Mouse (Mus musculus): ENCODE results near the gene Pan2. TPM values are rescaled to one million over a fixed set of nuclear protein-coding genes. Genes with fewer than 3 reads are reported as not detected.
"Not testable (repeated sequence)": the region's sequence is repeated elsewhere in the genome, so short reads cannot be mapped to it uniquely, and the experiment has no call there.

The Pan2 gene
- polyA plus RNA-seq, 1 experiment, result 32.1 TPM

DNA sequence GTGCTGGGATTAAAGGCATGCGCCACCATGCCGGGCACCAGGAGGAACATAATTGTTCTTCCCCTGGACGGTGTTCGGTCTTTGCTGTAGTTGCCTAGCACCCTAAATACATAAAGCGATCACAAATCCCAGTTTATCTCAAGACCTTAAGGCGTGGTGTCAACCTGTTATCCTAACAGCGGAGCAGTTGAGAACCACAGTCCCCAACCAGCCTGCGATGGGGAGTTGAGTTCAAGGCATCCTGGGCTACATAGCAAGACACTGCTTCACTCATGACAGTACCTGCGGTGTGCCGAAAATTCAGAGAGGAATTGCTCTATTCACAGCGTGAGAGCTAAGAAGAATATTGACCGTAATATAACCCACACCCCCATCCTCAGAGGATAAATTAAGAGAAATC lies 18.5 kb downstream of the Pan2 start:
- Histone ChIP-seq H3K4me3 (replicated peaks; ENCODE audit: control insufficient read depth, low read depth, low read length) (no peak overlapping the region), H3K4me1 (ENCODE audit: control insufficient read depth, insufficient read depth, low read length) (no peaks in the 10 kb centered on the region; the same call in 1 of the 2 replicates), H3K27ac (ENCODE audit: control insufficient read depth, insufficient read depth, low read depth, low read length, poor library complexity) (no peak overlapping the region)
- TF ChIP-seq POLR2A (IDR thresholded peaks at IDR 0.05; ENCODE audit: borderline replicate concordance, control insufficient read depth, low read depth, low read length), result no peak
- no peak for TF ChIP-seq CTCF (IDR thresholded peaks at IDR 0.05; ENCODE audit: control insufficient read depth, insufficient read depth, low read length)
- 48% methylated on average over 12 of the region's 12 CpGs for WGBS

DNA sequence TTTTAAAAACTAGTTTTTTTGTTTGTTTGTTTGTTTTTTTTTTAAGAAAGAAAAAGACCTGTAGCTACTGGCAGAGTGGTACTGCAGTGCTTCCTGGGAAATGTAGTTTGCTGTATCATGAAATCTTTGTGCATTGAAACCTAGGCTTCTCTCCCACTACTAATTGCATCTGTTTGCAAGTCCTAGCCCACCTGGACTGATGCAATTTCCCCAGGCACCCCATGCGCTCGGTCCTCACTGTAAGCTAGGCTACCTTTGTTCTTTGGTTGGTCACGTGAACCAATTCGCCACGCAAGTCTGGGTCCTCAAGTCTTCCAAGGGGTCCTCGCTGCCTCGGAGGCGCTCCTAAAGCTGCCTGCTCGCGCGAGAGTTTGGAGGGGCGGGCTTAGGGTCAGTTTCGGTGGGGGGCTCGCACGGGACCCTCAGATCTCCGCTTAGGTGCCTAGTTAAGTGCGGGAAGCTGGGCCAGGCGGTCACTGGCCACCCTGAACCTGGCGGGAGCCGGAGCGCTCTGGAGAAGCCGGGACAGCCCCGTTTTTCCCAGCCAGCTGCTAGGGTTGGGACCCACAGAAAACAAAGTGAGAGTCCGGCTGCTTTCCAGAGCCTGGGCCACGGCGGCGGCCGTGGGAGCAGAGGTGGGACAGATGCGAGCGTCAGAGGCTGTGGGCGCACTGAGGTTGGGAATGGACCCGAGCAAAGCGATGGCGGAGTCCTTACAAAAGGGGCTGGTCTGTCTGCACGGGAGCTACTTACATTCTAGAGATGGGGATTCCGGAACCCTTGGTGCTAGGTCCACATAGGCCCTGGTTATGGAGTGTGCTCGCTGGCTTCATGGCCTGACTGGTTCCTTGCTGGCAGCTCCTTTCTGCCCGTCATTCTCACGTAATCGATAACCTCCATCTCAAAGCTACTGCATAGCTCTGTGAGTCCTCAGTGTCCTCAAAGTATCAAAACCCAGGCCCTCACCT lies 19.3 kb downstream of the Pan2 start, which contains the start of gene Cnpy2:
TSS of gene Cnpy2 (plus strand) at position 319 of the 968 bp plus-strand sequence.
- H3K4me1 ChIP-seq (ENCODE audit: control insufficient read depth, insufficient read depth, low read length), result no peaks in the 10 kb centered on the region; the same call in 1 of the 2 replicates
- peak within 1 kb of the TSS; percentile 82 for H3K4me3 ChIP-seq (replicated peaks; ENCODE audit: control insufficient read depth, low read depth, low read length)
- H3K27ac ChIP-seq (ENCODE audit: control insufficient read depth, insufficient read depth, low read depth, low read length, poor library complexity), result peak within 1 kb of the TSS; percentile 79
- under 1% methylated on average over 40 of the region's 40 CpGs for WGBS
- TF ChIP-seq CTCF (IDR thresholded peaks at IDR 0.05; ENCODE audit: control insufficient read depth, insufficient read depth, low read length) (no peak), POLR2A (IDR thresholded peaks at IDR 0.05; ENCODE audit: borderline replicate concordance, control insufficient read depth, low read depth, low read length) (peak; percentile 45; the same call in 1 of the 2 replicates)

DNA sequence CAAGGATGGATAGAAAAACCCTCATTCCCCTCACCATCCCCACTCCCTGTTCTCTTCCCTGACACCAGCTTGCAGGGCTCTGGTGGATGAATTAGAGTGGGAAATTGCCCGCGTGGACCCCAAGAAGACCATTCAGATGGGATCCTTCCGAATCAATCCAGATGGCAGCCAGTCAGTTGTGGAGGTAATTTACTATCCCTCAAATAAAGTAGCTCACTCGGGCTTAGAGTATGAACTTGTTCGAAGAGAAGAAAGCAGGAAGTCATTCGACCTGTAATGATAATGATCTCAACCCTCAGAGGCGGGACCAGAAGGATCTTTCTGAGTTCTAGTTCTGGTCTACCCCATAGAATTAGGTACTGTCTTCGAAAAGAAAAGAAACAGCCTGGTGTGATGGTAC lies 20.4 kb downstream of the Pan2 start:
- Histone ChIP-seq H3K4me3 (replicated peaks; ENCODE audit: control insufficient read depth, low read depth, low read length) (peak overlapping the region; percentile 0), H3K4me1 (ENCODE audit: control insufficient read depth, insufficient read depth, low read length) (no peaks in the 10 kb centered on the region; the same call in 1 of the 2 replicates), H3K27ac (ENCODE audit: control insufficient read depth, insufficient read depth, low read depth, low read length, poor library complexity) (no peak overlapping the region)
- 39% methylated on average over 8 of the region's 8 CpGs for WGBS
- TF ChIP-seq POLR2A (IDR thresholded peaks at IDR 0.05; ENCODE audit: borderline replicate concordance, control insufficient read depth, low read depth, low read length) (no peak), CTCF (IDR thresholded peaks at IDR 0.05; ENCODE audit: control insufficient read depth, insufficient read depth, low read length) (no peak)

DNA sequence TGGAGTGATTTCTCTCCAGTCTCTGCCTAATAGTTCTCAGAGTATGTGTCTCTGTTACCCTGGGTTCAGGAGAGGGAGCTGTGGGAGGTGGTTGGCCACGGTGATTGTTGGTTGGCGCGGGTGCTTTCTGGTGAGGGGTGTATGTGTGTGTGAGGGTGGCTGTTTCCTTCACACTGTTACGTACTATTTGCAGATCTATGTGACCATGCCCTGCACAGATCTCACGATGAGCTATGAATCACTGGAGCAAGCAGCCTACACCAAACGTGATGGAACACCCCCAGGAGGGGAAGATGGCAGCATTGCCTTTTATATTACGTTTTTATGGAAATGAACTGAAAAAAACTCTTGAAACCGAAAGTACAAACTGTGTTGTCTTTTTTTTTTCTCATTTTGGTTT lies 23.7 kb downstream of the Pan2 start:
- no peaks in the 10 kb centered on the region for H3K4me1 ChIP-seq (ENCODE audit: control insufficient read depth, insufficient read depth, low read length)
- TF ChIP-seq POLR2A (IDR thresholded peaks at IDR 0.05; ENCODE audit: borderline replicate concordance, control insufficient read depth, low read depth, low read length), result no peak
- TF ChIP-seq CTCF (IDR thresholded peaks at IDR 0.05; ENCODE audit: control insufficient read depth, insufficient read depth, low read length), result no peak
- no peak overlapping the region for H3K4me3 ChIP-seq (replicated peaks; ENCODE audit: control insufficient read depth, low read depth, low read length)
- no peak overlapping the region for H3K27ac ChIP-seq (ENCODE audit: control insufficient read depth, insufficient read depth, low read depth, low read length, poor library complexity)
- 88% methylated on average over 8 of the region's 8 CpGs for WGBS

DNA sequence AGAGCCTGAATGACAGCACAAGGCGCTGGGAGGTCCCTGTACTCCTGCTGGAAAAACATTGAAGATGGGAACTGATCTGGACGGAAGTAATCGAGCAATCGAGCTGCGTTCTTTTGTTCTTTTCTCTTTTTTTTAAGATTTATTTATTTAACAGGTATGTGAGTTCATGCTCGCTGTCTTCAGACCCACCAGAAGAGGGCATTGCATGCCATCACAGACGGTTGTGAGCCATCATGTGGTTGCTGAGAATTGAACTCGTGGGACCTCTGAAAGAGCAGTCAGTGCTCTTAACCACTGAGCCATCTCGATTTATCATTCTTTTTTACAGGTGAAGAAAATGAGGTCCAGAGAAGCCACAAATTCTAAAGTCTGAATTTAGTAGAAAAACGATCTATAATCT lies 24.5 kb downstream of the Pan2 start:
- Histone ChIP-seq H3K4me1 (ENCODE audit: control insufficient read depth, insufficient read depth, low read length) (no peaks in the 10 kb centered on the region), H3K27ac (ENCODE audit: control insufficient read depth, insufficient read depth, low read depth, low read length, poor library complexity) (no peak overlapping the region), H3K4me3 (replicated peaks; ENCODE audit: control insufficient read depth, low read depth, low read length) (no peak overlapping the region)
- TF ChIP-seq CTCF (IDR thresholded peaks at IDR 0.05; ENCODE audit: control insufficient read depth, insufficient read depth, low read length) (no peak; the same call in 1 of the 2 replicates), POLR2A (IDR thresholded peaks at IDR 0.05; ENCODE audit: borderline replicate concordance, control insufficient read depth, low read depth, low read length) (no peak)
- 77% methylated on average over 10 of the region's 10 CpGs for WGBS

DNA sequence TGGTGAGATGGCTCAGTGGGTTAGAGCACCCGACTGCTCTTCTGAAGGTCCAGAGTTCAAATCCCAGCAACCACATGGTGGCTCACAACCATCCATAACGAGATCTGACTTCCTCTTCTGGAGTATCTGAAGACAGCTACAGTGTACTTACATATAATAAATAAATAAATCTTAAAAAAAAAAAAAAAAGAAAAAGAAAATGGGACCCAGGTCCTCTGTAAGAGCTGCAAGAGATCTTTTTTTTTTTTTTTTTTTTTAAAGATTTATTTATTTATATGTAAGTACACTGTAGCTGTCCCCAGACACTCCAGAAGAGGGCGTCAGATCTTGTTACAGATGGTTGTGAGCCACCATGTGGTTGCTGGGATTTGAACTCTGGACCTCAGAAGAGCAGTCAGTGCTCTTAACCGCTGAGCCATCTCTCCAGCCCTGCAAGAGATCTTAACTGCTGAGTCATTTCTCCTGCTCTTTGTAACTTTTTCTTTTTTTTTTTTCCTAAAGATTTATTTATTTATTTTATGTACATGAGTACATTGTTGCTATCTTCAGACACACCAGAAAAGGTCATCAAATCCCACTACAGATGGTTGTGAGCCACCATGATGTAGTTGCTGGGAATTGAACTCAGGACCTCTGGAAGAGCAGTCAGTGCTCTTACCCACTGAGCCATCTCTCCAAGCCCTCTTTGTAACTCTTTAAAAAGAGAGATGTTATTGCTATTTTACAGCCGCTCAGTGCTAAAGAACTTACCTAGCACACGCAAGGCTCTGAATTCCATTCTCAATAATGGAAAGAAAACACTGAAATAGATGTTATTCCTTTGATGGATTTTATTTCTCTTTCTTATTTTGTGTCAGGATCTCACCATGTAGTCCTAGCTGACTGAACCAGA lies 29.5 kb downstream of the Pan2 start:
- H3K4me3 ChIP-seq (replicated peaks; ENCODE audit: control insufficient read depth, low read depth, low read length); H3K4me1 ChIP-seq (ENCODE audit: control insufficient read depth, insufficient read depth, low read length); H3K27ac ChIP-seq (ENCODE audit: control insufficient read depth, insufficient read depth, low read depth, low read length, poor library complexity): not testable (repeated sequence)
- WGBS, result 57% methylated on average over 6 of the region's 6 CpGs

DNA sequence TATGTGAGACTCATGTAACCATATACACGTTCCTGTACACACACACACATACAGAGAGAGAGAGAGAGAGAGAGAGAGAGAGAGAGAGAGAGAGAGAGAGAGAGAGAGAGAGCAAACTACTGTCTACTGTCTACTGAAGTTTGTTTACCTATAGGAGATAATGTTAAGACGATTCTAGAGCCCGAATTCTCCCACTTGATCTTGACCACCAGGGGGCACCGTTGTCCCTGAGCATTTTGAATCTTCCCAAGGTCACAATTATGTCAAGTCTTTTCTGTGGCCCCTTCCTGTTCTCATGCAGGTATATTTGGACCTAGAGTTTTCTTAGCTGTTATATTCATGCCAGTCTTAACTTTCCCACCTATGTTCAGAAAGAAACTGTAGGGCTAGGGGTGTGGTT lies 32.4 kb downstream of the Pan2 start:
- no peak overlapping the region for H3K4me3 ChIP-seq (replicated peaks; ENCODE audit: control insufficient read depth, low read depth, low read length)
- peaks cover 3% of the 10 kb centered on the region; the same call in 1 of the 2 replicates for H3K4me1 ChIP-seq (ENCODE audit: control insufficient read depth, insufficient read depth, low read length)
- 2% methylated on average over 4 of the region's 4 CpGs for WGBS
- TF ChIP-seq POLR2A (IDR thresholded peaks at IDR 0.05; ENCODE audit: borderline replicate concordance, control insufficient read depth, low read depth, low read length), result no peak
- peak; percentile 72 for TF ChIP-seq CTCF (IDR thresholded peaks at IDR 0.05; ENCODE audit: control insufficient read depth, insufficient read depth, low read length)
- H3K27ac ChIP-seq (ENCODE audit: control insufficient read depth, insufficient read depth, low read depth, low read length, poor library complexity), result no peak overlapping the region

DNA sequence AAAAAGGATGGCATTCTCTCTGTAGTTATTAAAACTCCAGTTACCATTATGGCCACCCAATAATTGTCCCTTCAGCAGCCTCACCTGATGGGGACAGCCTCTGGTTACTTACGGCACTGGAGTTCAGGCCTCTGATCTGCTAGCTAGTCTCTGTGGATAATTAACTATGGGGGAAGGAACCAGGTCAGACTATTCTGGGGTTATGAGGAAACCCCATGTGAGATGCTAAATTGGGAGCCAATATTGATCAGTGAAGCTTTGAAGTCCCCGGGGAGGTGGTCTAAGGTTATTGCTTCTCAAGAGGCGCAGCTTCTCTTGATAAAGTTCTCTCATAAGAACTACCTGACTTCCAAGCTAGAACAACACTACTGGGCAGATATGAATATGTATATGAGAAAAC lies 33.1 kb downstream of the Pan2 start:
- WGBS, result 89% methylated on average over 3 of the region's 3 CpGs
- Histone ChIP-seq H3K27ac (ENCODE audit: control insufficient read depth, insufficient read depth, low read depth, low read length, poor library complexity) (no peak overlapping the region), H3K4me1 (ENCODE audit: control insufficient read depth, insufficient read depth, low read length) (peaks cover 3% of the 10 kb centered on the region; the same call in 1 of the 2 replicates), H3K4me3 (replicated peaks; ENCODE audit: control insufficient read depth, low read depth, low read length) (no peak overlapping the region)
- no peak for TF ChIP-seq CTCF (IDR thresholded peaks at IDR 0.05; ENCODE audit: control insufficient read depth, insufficient read depth, low read length)
- no peak for TF ChIP-seq POLR2A (IDR thresholded peaks at IDR 0.05; ENCODE audit: borderline replicate concordance, control insufficient read depth, low read depth, low read length)

All from bone marrow, adult 2 months (tissue).